Mouse (Mus musculus) CD4-positive, CD25-positive, alpha-beta regulatory T cell, adult 4 months (primary cell): ENCODE measurements around the gene Npm3. TPM values are rescaled to one million over a fixed set of nuclear protein-coding genes. Genes with fewer than 3 reads are reported as not detected.

Experiments
- ATAC-seq: one replicate; pipeline ENCODE4 v1.8.0; 2017
- polyA plus RNA-seq, 2 experiments: library from polyadenylated mRNA; unstranded; fragments of 100-300 nt; shearing (Covaris generic); gene quantifications; one replicate each; pipeline ENCODE4 v1.2.1; 2017

The Npm3 gene
- polyA plus RNA-seq, 2 experiments from 2014 or later = 11.9 to 37.1 TPM

DNA sequence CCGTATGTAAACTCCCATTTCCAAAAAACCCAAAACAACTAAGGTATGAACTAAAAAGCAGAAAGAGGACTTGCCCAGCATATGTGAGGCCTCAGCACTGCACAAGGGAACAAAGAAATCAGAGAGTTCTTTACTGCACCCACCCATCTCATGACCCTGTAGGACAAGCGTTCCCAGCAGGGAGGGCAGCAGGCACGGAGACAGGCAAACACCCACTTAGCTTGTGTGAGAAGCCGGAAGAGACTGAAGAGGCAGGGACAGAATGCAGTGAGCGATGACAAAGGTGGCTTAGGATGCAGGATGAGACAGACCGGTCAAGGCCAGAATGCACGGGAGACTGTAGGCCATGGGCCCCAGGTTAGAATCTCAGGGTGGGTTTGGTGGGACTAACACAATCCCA lies 17.7 kb downstream of the Npm3 start:
- ATAC-seq = no peak

DNA sequence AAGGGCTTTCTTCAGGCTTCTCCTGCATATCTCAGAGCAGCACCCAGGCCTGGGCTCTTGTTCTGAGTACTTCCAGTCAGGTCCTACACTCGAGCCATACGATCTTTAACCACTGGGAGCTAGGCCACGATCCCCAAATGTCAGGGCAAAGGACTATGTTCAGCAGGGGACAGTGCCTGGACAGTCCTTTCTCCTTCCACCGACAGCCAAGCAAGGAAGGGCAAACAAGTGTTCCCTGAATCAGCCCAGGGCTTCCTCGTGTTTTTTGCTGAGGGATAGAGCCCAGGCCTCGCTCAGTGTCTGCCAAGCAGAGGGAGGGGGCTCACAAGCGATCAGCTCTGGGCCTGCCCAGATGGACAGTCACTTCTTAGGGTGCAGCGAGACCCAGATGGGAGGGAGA lies 19.3 kb downstream of the Npm3 start:
- no peak for ATAC-seq

DNA sequence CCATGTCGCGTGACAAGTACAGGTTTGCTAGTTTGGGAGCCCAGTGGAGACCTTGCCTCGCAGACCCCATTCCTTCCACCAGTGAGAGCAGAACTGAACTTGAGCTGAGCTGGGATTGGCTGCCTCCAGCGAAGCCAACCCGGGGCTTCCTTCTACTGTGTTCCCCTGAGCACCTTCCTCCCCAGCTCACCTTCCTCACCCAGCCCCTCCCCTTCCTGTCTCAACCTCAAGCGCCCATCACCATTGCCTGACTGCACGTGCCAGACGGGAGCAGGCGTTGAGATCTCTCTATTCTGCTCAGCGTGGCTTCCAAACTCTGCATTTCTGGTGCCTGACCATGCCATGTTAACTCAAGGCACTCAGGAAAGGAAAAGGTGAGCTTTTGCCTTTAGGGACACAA lies 22.2 kb downstream of the Npm3 start:
- ATAC-seq = no peak

DNA sequence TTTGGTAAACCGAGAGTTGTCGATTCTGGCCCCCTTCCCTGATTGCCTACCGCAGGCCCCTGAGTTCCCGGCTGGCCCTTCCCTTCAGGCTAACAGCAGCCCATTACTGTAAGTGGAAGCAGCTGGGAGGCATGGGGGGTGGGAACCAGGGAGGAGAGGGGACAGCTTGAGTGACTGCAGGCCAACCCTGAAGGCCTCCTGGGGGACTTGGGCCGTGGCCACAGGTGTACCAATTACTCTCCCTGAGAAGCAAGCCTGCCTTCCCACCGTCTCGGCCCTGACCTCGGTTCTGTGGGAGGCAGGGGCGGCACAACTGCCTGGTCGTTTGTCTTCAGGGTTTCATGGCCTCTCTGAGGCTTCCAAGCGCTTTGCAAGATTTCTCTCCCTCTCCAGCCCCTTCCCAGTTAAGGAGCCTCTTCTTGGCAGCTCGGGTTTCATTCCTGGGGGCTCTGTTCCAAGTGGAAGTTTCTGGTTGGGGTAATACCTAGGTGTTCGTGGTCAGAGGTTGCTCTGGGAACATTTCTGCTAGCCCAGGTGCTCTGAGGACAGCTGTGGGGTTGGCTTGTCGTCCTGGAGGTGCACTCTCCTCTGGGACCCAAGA lies 23.6 kb downstream of the Npm3 start:
- no peak for ATAC-seq

DNA sequence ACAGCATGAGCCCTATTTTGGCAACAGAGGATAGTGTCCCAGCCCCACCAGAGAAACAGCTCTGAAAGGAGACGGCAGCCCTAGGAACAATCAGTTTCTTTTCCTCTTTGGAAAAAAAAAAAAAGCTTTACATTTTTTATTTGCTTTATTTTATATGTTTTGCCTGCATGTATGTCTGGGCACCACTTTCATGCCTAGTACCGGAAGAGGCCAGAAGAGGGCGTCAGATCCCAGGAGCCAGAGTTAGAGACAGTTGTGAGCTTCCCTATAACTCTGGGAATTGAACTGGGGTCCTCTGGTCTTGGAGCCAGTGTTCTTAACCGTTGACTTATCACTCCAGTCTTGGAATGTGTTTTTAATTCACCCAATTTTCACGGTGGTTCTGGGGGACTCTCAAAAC lies 27.2 kb downstream of the Npm3 start:
- no peak for ATAC-seq

DNA sequence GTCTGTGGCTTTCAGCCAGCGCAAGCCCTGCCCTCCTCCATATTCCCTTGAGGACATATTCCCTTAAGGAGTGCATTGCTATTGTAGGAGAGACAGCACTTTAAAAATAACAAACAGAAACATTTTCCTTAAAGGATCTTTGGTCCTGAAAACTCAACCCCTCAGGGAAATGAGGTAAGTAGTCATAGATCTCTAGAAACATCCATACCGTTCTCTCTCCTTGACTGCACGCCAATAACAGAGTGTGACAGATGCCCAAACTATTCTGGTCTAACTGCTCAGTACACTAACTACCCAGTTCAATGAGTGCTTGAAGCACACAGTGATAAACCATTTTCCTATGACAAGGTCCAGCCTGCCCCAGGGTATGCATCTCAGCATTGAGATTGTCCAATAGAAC lies 31.1 kb downstream of the Npm3 start:
- no peak for ATAC-seq

DNA sequence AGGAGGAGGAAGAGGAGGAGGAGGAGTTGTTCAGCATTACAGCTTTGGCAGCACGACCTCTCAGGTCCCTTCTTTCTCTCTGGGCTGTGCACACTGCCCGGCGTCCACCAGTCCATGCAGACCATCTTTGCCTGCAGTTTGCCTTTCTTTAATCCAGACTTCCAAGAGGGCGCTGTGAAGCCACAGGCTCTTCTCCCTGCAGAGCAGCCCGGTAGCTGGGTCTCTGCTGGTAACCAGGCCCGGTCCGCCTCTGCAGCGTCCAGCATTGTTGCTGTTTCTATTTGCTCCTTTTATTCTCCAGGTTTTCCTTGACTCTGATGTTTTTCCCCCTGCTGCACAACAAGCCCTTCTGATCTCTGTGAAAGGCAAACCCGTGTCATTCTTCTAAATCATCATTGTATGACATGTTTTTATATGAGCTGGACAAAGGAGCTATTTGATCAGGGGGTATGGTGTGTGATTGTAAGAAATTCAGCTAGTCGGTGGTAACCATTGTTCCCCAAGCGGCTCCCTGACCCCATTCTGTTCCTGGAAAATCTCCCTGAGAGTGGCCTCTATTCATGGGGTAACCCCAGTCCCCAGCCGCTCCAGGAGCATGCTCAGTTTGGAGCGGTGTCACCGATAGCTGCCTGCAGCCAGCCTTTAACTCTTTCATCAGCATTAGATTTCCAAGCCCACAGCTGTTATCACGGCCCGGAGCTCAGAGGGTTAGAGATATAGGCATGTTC lies 31.7 kb downstream of the Npm3 start:
- ATAC-seq = no peak

DNA sequence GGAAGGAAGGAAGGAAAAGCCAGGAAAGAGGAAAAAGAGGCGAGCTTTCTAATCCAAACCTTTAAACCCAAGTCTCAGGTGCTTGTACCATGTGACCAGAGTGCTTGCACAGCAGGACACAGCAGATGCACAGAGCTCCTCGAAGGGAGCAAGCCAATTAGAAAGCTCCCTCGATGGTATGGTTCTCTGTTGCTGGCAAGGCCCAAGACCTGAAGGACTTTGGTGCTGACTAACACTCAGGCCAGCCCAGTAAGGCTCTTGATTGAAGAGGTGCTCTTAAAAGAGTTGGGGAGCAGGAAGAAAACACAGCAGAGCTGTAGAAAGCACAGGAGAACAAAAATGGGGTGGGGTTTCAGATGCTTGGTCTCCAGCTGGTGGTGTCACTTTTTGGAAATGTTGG lies 40.7 kb downstream of the Npm3 start:
- ATAC-seq = no peak

Other genes starting within 250 kb of the Npm3 start
- gene Poll, start 189.1 kb downstream of the Npm3 start, polyA plus RNA-seq = 10 to 100 TPM; 21.7 to 37.7 TPM
- 10 to 100 TPM; 56.4 to 76.1 TPM for gene Gm17018, start 189.0 kb downstream of the Npm3 start, polyA plus RNA-seq
- gene Fbxw4, start 89.3 kb downstream of the Npm3 start, polyA plus RNA-seq = 10 to 100 TPM; 11.4 to 15.5 TPM
- gene Fgf8, start 6.7 kb downstream of the Npm3 start, polyA plus RNA-seq = not detected
- 100 to 1,000 TPM; 191 to 247 TPM for gene Mgea5, start 34.2 kb upstream of the Npm3 start, polyA plus RNA-seq
- gene Kcnip2, start 66.5 kb upstream of the Npm3 start, polyA plus RNA-seq = 10 to 100 TPM; 17.3 to 17.4 TPM
- 10 to 100 TPM in 1 of 2 experiments, 1 to 10 TPM in 1; 9.1 to 12.8 TPM for gene Armh3, start 248.9 kb upstream of the Npm3 start, polyA plus RNA-seq